Comparison of ENCODE assay signal across 11 mouse cellular contexts in genomic region chr5:136966861-136967455, GRCm38 (mm10). TPM values are rescaled to one million over a fixed set of nuclear protein-coding genes. Genes with fewer than 3 reads are reported as not detected.
A peak's percentile ranks its signal among the peaks of the same experiment; 100 is the strongest.
DNase-seq lines count a peak whose midpoint lies in the region; ATAC-seq and TF ChIP-seq lines count a peak whose summit lies in the region.
"Had no signal": no experiment of that assay in that cellular context is flagged by ENCODE, and none has a peak within 500 bp of the region (broad histone marks: within the 10 kb centered on the region; RNA-seq: fewer than 3 reads in every experiment).

No protein-coding gene starts in this region.

- peaks cover 8% of the 10 kb centered on the region; the same call in 1 of the 2 replicates for H3K4me1 ChIP-seq in liver, adult 2 months (ENCODE audit: control insufficient read depth, insufficient read depth, low read length)
- peaks cover 43% of the 10 kb centered on the region for H3K4me1 ChIP-seq in intestine, embryonic 15.5 days (replicated peaks)
- H3K4me1 ChIP-seq in stomach, embryonic 14.5 days (ENCODE audit: control insufficient read depth, insufficient read depth, low read length): peaks cover 29% of the 10 kb centered on the region

- H3K79me2 ChIP-seq in liver, adult 2 months (ENCODE audit: control insufficient read depth, insufficient read depth, low read length): no peaks in the 10 kb centered on the region

- peak overlapping the region; percentile 46; the same call in 1 of the 2 replicates for H3K4me2 ChIP-seq in intestine, embryonic 15.5 days (replicated peaks)
- no peak overlapping the region for H3K4me2 ChIP-seq in stomach, embryonic 14.5 days (replicated peaks; ENCODE audit: low read depth, low read length)

- no peaks in the 10 kb centered on the region for H3K27me3 ChIP-seq in liver, adult 2 months (ENCODE audit: control insufficient read depth, insufficient read depth, low read length)
- no peaks in the 10 kb centered on the region for H3K27me3 ChIP-seq in intestine, embryonic 15.5 days (replicated peaks)
- no peaks in the 10 kb centered on the region for H3K27me3 ChIP-seq in stomach, embryonic 14.5 days (ENCODE audit: control insufficient read depth, insufficient read depth, low read length)
- H3K27me3 ChIP-seq: megakaryocyte, embryonic 14.5 days had no signal

- no peak for TF ChIP-seq CTCF in liver, adult 2 months (IDR thresholded peaks at IDR 0.05; ENCODE audit: low read depth, low read length)

- peak overlapping the region; percentile 18 for H3K27ac ChIP-seq in liver, adult 2 months (replicated peaks; ENCODE audit: insufficient read depth, low read depth, low read length)
- H3K27ac ChIP-seq in intestine, embryonic 15.5 days: peak overlapping the region; percentile 87
- H3K27ac ChIP-seq in stomach, embryonic 14.5 days (ENCODE audit: low read length): peak overlapping the region; percentile 71; the same call in 1 of the 2 replicates

- no peak for ATAC-seq in intestine, embryonic 15.5 days
- ATAC-seq in stomach, embryonic 14.5 days (ENCODE audit: insufficient number of reproducible peaks, insufficient read depth, low FRiP score, low read depth): no peak
- ATAC-seq: forebrain, embryonic 16.5 days had no signal

- 80% methylated on average over 4 of the region's 4 CpGs for WGBS in liver, adult 2 months
- 61% methylated on average over 4 of the region's 4 CpGs for WGBS in intestine, embryonic 15.5 days
- WGBS in stomach, embryonic 14.5 days: 79% methylated on average over 4 of the region's 4 CpGs

- no peak for DNase-seq in liver, adult 2 months (ENCODE audit: extremely low read depth, low read depth, low spot score)
- DNase-seq in liver (no peak), MN1 (ENCODE audit: low spot score) (no peak)
- DNase-seq in kidney, postnatal 36 days: peak; percentile 29 to 50
- no peak for DNase-seq in frontal cortex, adult 2 months (ENCODE audit: extremely low spot score in 1 of 2, low spot score in 1 of 2)
- DNase-seq: right cerebral cortex, postnatal 4 days had no signal

- no peaks in the 10 kb centered on the region for H3K9me3 ChIP-seq in intestine, embryonic 15.5 days
- H3K9me3 ChIP-seq in stomach, embryonic 14.5 days (ENCODE audit: control insufficient read depth, low read depth, low read length): no peaks in the 10 kb centered on the region
- H3K9me3 ChIP-seq: G1E; megakaryocyte, embryonic 14.5 days had no signal

- H3K9ac ChIP-seq in liver, adult 2 months (ENCODE audit: low read depth, low read length): no peak overlapping the region
- no peak overlapping the region for H3K9ac ChIP-seq in intestine, embryonic 15.5 days
- no peak overlapping the region for H3K9ac ChIP-seq in stomach, embryonic 14.5 days (replicated peaks; ENCODE audit: low read depth, low read length)

- H3K4me3 ChIP-seq in liver, adult 2 months (ENCODE audit: insufficient read depth, low read depth, low read length): no peak overlapping the region
- H3K4me3 ChIP-seq in intestine, embryonic 15.5 days (replicated peaks): no peak overlapping the region
- H3K4me3 ChIP-seq in stomach, embryonic 14.5 days (ENCODE audit: low read depth, low read length): no peak overlapping the region
- H3K4me3 ChIP-seq: megakaryocyte, embryonic 14.5 days had no signal

- H3K36me3 ChIP-seq in liver, adult 2 months (ENCODE audit: control insufficient read depth, insufficient read depth, low read length): peaks cover 2% of the 10 kb centered on the region; the same call in 1 of the 2 replicates
- H3K36me3 ChIP-seq in intestine, embryonic 15.5 days: peaks cover 15% of the 10 kb centered on the region
- H3K36me3 ChIP-seq in stomach, embryonic 14.5 days (ENCODE audit: control insufficient read depth, insufficient read depth, low read length): peaks cover 22% of the 10 kb centered on the region; the same call in 1 of the 2 replicates

- TF ChIP-seq POLR2A in liver, adult 2 months (IDR thresholded peaks at IDR 0.05; ENCODE audit: extremely low read depth, insufficient read depth, low read length): no peak

RNA-seq across cellular contexts. Expression of gene Cldn15, which starts 0.5 kb away (rescaled TPM):
- total RNA-seq in liver, adult 2 months (2014; rRNA removed): 0.40 and 0.46 TPM in 2 replicates
- polyA plus RNA-seq in liver, adult 2 months (2012; rRNA removed): 0.51 and 0.81 TPM in 2 replicates
- 18.4 and 24.9 TPM in 2 replicates for polyA plus RNA-seq in intestine, embryonic 15.5 days (2015; fragmentation: Nextera tagmentation; extraction: Ambion mirVana)
- polyA plus RNA-seq in stomach, embryonic 14.5 days (2014; fragmentation: Nextera tagmentation; extraction: Ambion mirVana): 6.7 TPM in 2 replicates
- 0.12 and 0.21 TPM in 2 replicates for polyA plus RNA-seq in frontal cortex, adult 2 months (2012; rRNA removed)

RNA-seq across cellular contexts. Expression of gene Fis1, which starts 13.9 kb away (rescaled TPM):
- total RNA-seq in liver, adult 2 months (2014; rRNA removed): 106 and 115 TPM in 2 replicates
- 112 and 120 TPM in 2 replicates for polyA plus RNA-seq in liver, adult 2 months (2012; rRNA removed)
- 258 and 259 TPM in 2 replicates for polyA plus RNA-seq in intestine, embryonic 15.5 days (2015; fragmentation: Nextera tagmentation; extraction: Ambion mirVana)
- 283 and 304 TPM in 2 replicates for polyA plus RNA-seq in stomach, embryonic 14.5 days (2014; fragmentation: Nextera tagmentation; extraction: Ambion mirVana)
- 394 and 432 TPM in 2 replicates for polyA plus RNA-seq in frontal cortex, adult 2 months (2012; rRNA removed)

RNA-seq across cellular contexts. Expression of gene Plod3, which starts 19.9 kb away (rescaled TPM):
- 21.5 and 22.7 TPM in 2 replicates for total RNA-seq in liver, adult 2 months (2014; rRNA removed)
- 23.4 and 27.4 TPM in 2 replicates for polyA plus RNA-seq in liver, adult 2 months (2012; rRNA removed)
- 41.1 and 42.8 TPM in 2 replicates for polyA plus RNA-seq in intestine, embryonic 15.5 days (2015; fragmentation: Nextera tagmentation; extraction: Ambion mirVana)
- polyA plus RNA-seq in stomach, embryonic 14.5 days (2014; fragmentation: Nextera tagmentation; extraction: Ambion mirVana): 40.1 and 41.5 TPM in 2 replicates
- polyA plus RNA-seq in frontal cortex, adult 2 months (2012; rRNA removed): 36.3 and 39.0 TPM in 2 replicates

RNA-seq across cellular contexts. Expression of gene Znhit1, which starts 20.9 kb away (rescaled TPM):
- total RNA-seq in liver, adult 2 months (2014; rRNA removed): 30.0 and 44.5 TPM in 2 replicates
- polyA plus RNA-seq in liver, adult 2 months (2012; rRNA removed): 101 and 109 TPM in 2 replicates
- 99.9 and 111 TPM in 2 replicates for polyA plus RNA-seq in intestine, embryonic 15.5 days (2015; fragmentation: Nextera tagmentation; extraction: Ambion mirVana)
- polyA plus RNA-seq in stomach, embryonic 14.5 days (2014; fragmentation: Nextera tagmentation; extraction: Ambion mirVana): 101 and 108 TPM in 2 replicates
- polyA plus RNA-seq in frontal cortex, adult 2 months (2012; rRNA removed): 88.2 and 106 TPM in 2 replicates

RNA-seq across cellular contexts. Expression of gene Ift22, which starts 59.0 kb away (rescaled TPM):
- 2.4 and 3.2 TPM in 2 replicates for total RNA-seq in liver, adult 2 months (2014; rRNA removed)
- polyA plus RNA-seq in liver, adult 2 months (2012; rRNA removed): 3.4 and 3.8 TPM in 2 replicates
- polyA plus RNA-seq in intestine, embryonic 15.5 days (2015; fragmentation: Nextera tagmentation; extraction: Ambion mirVana): 54.4 and 55.0 TPM in 2 replicates
- polyA plus RNA-seq in stomach, embryonic 14.5 days (2014; fragmentation: Nextera tagmentation; extraction: Ambion mirVana): 65.9 and 75.1 TPM in 2 replicates
- polyA plus RNA-seq in frontal cortex, adult 2 months (2012; rRNA removed): 77.4 and 82.5 TPM in 2 replicates

Comparison
In these comparisons a context has a peak if more than half of its experiments do, and no peak if none do; other contexts are left out.
1. DNase-seq: peak in kidney, postnatal 36 days (2 of 2); none in liver, adult 2 months (single experiment), liver (single experiment), MN1 (single experiment) and frontal cortex, adult 2 months (0 of 2).
2. H3K27ac ChIP-seq: peak in every context shown above with its lines; median percentile 87 in intestine, embryonic 15.5 days; 71 in stomach, embryonic 14.5 days; 18 in liver, adult 2 months.